Mouse (Mus musculus) intestine, embryonic 16.5 days (tissue): ENCODE data around the gene Echdc1. TPM values are rescaled to one million over a fixed set of nuclear protein-coding genes. Genes with fewer than 3 reads are reported as not detected.

Experiments
- ATAC-seq: fragments of 200-750 bp; cut with Nextera tagmentation; 2 replicates; pipeline ENCODE4 v1.8.0; 2017; ENCODE audit warnings: moderate TSS enrichment, moderate library complexity
- H3K27ac ChIP-seq: fragments of 300-500 bp; sonication (generic); 2 replicates; pipeline ENCODE4 v1.5.1; 2014; ENCODE audit warnings: mild to moderate bottlenecking, low read length
- H3K27me3 ChIP-seq: fragments of 300-500 bp; sonication (generic); replicated peaks from 2 replicates; pipeline ENCODE4 v1.6.1; 2014; ENCODE audit warnings: low read length, control low read depth, mixed read lengths; ENCODE audit not compliant: control insufficient read depth, insufficient read depth
- H3K36me3 ChIP-seq: fragments of 300-500 bp; sonication (generic); 2 replicates; pipeline ENCODE4 v1.6.1; 2014; ENCODE audit warnings: low read length, control low read depth; ENCODE audit not compliant: control insufficient read depth, insufficient read depth
- H3K4me1 ChIP-seq: fragments of 300-500 bp; sonication (generic); 2 replicates; pipeline ENCODE4 v1.6.1; 2014; ENCODE audit warnings: low read length, control low read depth, mixed read lengths; ENCODE audit not compliant: control insufficient read depth, insufficient read depth
- H3K4me2 ChIP-seq: fragments of 300-500 bp; sonication (generic); 2 replicates; pipeline ENCODE4 v1.6.1; 2014; ENCODE audit warnings: low read depth, low read length, control low read depth
- H3K4me3 ChIP-seq: fragments of 300-500 bp; sonication (generic); 2 replicates; pipeline ENCODE4 v1.5.1; 2014; ENCODE audit warnings: mild to moderate bottlenecking, low read length
- H3K9ac ChIP-seq: fragments of 300-500 bp; sonication (generic); 2 replicates; pipeline ENCODE4 v1.6.1; 2014; ENCODE audit warnings: low read depth, low read length
- H3K9me3 ChIP-seq: fragments of 300-500 bp; sonication (generic); 2 replicates; pipeline ENCODE4 v1.6.1; 2016; ENCODE audit warnings: low read length, control low read depth; ENCODE audit not compliant: control insufficient read depth
- WGBS: fragments of 180-500 bp; shearing (Covaris S2); extraction: QIAGEN DNeasy Blood & Tissue Kit; methylation state at CpG from one replicate; pipeline ENCODE4 v1.1.7; 2014; 5-methylcytosine and 5-hydroxymethylcytosine counted together
- polyA plus RNA-seq: library from polyadenylated mRNA; unstranded; fragments of >200 nt; fragmentation: Nextera tagmentation; extraction: Ambion mirVana; gene quantifications from 2 replicates; pipeline ENCODE4 v1.2.1, GENCODE M21; 2015

The Echdc1 gene
- 45.6 and 49.3 TPM in 2 replicates for polyA plus RNA-seq

DNA sequence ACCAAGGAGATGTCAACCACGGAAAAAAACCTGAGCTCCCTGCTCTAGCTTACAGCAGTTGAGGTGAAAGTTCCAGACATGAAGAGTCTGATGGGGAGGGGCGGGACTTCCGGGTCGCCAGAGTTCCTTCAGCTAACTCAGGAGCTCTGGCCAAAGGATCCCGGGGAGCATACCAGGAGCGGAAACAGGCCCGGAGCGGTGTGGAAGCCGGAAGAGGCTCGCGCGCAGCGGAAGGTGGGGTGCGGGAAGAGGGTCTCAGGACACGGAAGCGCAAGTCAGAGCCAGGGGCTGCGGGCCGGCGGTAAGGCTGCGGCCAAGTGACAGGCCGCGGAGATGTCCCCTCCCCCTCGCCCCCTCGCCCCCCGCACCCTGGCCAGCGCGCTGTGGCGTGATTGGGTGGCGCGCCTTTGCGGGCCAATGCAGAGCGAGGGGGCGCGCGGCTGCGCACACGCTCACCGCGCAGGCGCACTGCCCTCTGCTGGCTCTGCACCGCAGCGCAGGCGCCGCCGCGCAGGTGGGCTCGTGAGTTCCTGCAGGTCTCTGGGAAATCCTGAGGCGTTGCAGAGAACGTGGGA, at the start of gene Echdc1:
Echdc1 (plus strand) TSS at position 103 of the 575 bp plus-strand sequence.
- H3K4me3 ChIP-seq, result peak within 1 kb of the TSS; percentile 73
- H3K4me1 ChIP-seq, result peaks cover 3% of the 10 kb centered on the region; the same call in 1 of the 2 replicates
- peak within 1 kb of the TSS; percentile 90 for H3K9ac ChIP-seq
- no peaks in the 10 kb centered on the region for H3K27me3 ChIP-seq
- 0% methylated on average over 44 of the region's 49 CpGs for WGBS
- H3K9me3 ChIP-seq, result no peaks in the 10 kb centered on the region
- peak within 1 kb of the TSS; percentile 89 for H3K27ac ChIP-seq
- ATAC-seq, result peak; percentile 99
- H3K36me3 ChIP-seq, result no peaks in the 10 kb centered on the region
- H3K4me2 ChIP-seq, result peak within 1 kb of the TSS; percentile 67

DNA sequence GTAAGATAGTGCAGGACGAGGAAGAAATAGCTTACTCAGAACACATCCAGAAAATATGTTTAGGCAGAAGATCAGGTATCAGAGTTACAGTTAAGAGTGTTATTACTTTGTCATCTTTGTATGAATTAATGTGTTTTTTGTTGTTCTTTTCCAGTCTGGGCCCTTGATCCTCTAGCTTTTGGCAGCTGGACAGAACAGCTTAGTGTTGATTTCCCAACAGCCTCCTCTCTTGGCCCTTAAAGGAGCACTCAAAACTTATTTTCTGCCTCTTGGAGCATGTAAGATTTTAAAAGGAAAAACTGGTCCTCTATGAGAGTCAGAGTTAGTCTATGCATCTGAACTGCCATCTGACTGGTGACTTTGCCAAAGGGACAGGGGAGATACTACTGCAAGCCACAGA, 31.2 kb upstream of the Echdc1 start:
- Histone ChIP-seq H3K36me3 (no peaks in the 10 kb centered on the region), H3K9me3 (no peaks in the 10 kb centered on the region), H3K4me1 (no peaks in the 10 kb centered on the region), H3K4me3 (no peak overlapping the region), H3K4me2 (no peak overlapping the region), H3K9ac (no peak overlapping the region), H3K27ac (no peak overlapping the region), H3K27me3 (no peaks in the 10 kb centered on the region)
- whole genome bisulfite sequencing, result 67% methylated on average over 1 of the region's 1 CpGs
- no peak for ATAC-seq

DNA sequence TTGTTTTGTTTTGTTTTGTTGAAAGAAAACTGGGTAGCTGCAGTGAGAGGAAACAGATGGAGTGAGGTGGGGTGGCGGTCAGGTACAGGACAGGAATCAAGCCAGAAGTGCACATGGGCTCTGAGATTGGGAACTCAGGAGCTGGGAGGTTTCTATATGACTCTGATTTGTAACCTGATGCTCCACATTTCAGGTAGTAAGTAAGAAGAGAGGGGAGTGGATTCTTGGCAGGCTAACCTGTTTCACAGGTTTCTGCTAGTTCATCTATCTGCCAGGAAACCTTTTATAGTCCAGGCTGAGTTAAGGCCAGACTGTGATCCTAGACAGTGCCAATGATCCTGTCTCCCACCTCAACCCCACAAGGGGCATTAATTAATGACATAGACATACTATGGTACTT, 27.2 kb upstream of the Echdc1 start:
- H3K27me3 ChIP-seq, result no peaks in the 10 kb centered on the region
- no peak overlapping the region for H3K4me3 ChIP-seq
- H3K27ac ChIP-seq, result no peak overlapping the region
- no peaks in the 10 kb centered on the region for H3K36me3 ChIP-seq
- no peaks in the 10 kb centered on the region for H3K4me1 ChIP-seq
- ATAC-seq, result peak; percentile 69; the same call in 1 of the 2 replicates
- no peaks in the 10 kb centered on the region for H3K9me3 ChIP-seq
- no peak overlapping the region for H3K9ac ChIP-seq
- 61% methylated on average over 1 of the region's 1 CpGs for WGBS
- no peak overlapping the region for H3K4me2 ChIP-seq

DNA sequence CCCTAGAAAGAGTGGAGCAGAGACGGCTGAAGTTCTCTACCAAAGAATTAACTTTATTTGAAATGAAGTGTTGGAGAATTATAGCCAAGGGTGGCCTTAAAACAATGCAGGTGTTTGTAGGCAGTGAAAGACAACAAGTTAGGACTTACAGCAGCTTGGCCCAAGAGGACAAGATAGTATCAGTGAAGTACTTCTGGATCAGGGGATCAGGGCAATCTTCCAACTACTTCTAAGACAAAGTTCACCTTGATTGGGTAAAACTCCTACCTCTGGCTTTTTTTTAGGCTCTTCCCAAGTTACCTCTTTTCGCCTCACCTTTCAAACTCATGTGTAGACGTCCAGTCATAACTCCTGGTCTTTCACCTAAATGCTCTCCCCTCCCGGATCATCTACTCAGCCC, 10.7 kb upstream of the Echdc1 start:
- no peak overlapping the region for H3K9ac ChIP-seq
- H3K27me3 ChIP-seq, result no peaks in the 10 kb centered on the region
- H3K36me3 ChIP-seq, result no peaks in the 10 kb centered on the region
- H3K27ac ChIP-seq, result no peak overlapping the region
- 92% methylated on average over 4 of the region's 4 CpGs for WGBS
- no peaks in the 10 kb centered on the region for H3K9me3 ChIP-seq
- ATAC-seq, result no peak
- H3K4me1 ChIP-seq, result no peaks in the 10 kb centered on the region
- no peak overlapping the region for H3K4me3 ChIP-seq
- no peak overlapping the region for H3K4me2 ChIP-seq

DNA sequence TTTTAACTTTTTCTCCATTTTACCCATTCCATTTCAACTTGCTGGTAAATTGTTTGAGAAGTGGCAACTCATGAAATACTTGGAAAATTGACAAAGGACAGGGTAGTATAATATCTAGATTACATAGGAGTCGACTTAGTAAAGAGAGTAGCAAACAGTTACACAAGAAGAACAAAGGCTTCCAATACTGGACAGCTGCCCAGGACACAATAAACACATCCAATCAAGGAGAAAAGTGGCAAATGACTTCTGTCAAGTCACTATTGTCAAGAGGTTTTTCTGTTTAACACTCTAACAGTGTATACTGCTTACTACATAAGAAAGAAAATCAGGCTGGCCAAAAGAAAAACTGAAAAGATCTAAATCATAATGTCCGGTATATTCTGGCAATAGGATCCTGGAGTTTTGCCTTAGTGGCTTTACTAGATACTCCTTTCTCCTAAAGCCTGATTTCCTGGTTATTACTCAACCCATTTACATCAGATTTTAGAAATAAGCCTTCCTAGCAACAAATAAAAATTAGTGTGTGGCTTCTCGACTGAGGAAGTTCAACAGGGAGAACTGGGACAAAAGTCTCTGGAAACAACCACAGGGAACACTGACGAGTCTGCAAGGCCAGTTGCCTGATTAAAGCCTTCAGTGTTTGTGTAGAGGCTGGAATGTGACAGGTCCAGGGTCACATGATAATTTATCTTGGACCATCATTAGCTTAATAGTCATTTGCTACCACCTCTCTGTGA, 1.3 kb upstream of the Echdc1 start:
- Histone ChIP-seq H3K4me1 (peaks cover 3% of the 10 kb centered on the region; the same call in 1 of the 2 replicates), H3K27me3 (no peaks in the 10 kb centered on the region), H3K36me3 (no peaks in the 10 kb centered on the region), H3K27ac (no peak overlapping the region), H3K9me3 (no peaks in the 10 kb centered on the region), H3K4me2 (0 out of 2 replicates have a peak overlapping the region, but pooled peaks have one; percentile 9), H3K4me3 (no peak overlapping the region), H3K9ac (no peak overlapping the region)
- 68% methylated on average over 4 of the region's 4 CpGs for WGBS
- no peak for ATAC-seq

DNA sequence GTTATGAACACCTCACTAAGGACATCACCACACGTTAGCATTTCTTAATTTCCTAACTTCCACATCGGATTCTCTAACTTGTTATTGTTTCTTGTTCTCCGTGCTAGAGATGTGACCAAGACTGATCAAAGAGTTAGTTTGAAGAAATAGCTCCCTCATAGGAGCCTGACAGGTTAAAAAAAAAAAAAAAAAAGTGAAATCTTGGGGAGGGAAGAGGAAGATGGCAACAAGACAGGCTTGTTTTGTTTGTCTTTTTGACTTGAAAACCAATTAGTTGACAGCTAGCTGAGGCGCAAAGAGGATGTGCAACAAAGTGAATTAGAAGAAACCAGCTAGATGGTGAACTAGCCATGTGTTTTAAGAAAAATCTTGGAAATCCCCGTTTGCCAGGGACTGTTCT, 939 bp downstream of the Echdc1 start:
- H3K9ac ChIP-seq, result peak overlapping the region; percentile 90; the same call in 1 of the 2 replicates
- H3K36me3 ChIP-seq, result no peaks in the 10 kb centered on the region
- no peak for ATAC-seq
- peak overlapping the region; percentile 67 for H3K4me2 ChIP-seq
- no peaks in the 10 kb centered on the region for H3K9me3 ChIP-seq
- no peak overlapping the region for H3K27ac ChIP-seq
- H3K4me3 ChIP-seq, result peak overlapping the region; percentile 73
- H3K27me3 ChIP-seq, result no peaks in the 10 kb centered on the region
- peaks cover 3% of the 10 kb centered on the region; the same call in 1 of the 2 replicates for H3K4me1 ChIP-seq
- 32% methylated on average over 5 of the region's 5 CpGs for WGBS

DNA sequence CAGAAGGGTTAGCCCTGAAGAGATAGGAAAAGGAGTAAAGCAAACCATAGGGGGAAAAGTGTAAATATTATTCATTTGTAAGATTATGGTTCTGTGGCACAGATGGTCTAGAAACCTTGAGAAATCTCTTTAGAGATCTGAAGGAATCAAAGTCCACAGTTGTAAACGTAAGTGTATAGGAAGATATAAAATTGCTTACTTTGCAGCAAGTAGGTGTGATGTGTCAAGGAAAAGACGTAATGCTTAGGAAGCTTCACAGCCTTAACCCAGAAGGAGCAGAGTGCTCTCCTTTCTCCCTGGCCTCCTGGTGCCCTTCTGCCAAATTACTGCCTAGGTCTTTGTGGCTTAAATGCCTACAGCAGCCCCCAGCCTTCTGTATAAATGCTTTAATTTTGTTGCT, 11.9 kb downstream of the Echdc1 start:
- Histone ChIP-seq H3K4me3 (no peak overlapping the region), H3K9me3 (no peaks in the 10 kb centered on the region), H3K4me1 (no peaks in the 10 kb centered on the region), H3K27me3 (no peaks in the 10 kb centered on the region), H3K36me3 (no peaks in the 10 kb centered on the region), H3K4me2 (no peak overlapping the region), H3K9ac (no peak overlapping the region), H3K27ac (no peak overlapping the region)
- ATAC-seq, result peak; percentile 90
- 64% methylated on average over 2 of the region's 2 CpGs for WGBS

DNA sequence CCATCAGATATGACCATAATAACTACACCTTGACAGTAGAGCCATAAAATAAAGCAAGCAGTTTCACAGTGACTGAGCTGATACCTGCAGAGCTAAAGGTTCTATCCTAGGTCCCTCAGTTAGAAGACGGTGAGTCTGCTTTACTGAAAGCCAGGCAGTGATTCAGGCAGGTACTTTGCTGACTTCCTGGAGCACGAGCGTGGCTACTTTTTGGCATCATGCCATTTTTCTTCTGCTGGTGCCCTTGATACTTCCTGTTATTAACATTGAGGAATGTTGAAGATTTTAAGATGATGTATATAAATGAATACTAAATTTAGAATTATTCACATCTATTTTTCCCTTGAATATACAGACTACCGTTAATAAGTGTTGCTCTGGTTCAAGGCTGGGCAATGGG, 20.9 kb downstream of the Echdc1 start:
- no peaks in the 10 kb centered on the region for H3K27me3 ChIP-seq
- H3K36me3 ChIP-seq, result no peaks in the 10 kb centered on the region
- peak; percentile 48; the same call in 1 of the 2 replicates for ATAC-seq
- H3K4me3 ChIP-seq, result no peak overlapping the region
- 33% methylated on average over 4 of the region's 4 CpGs for WGBS
- no peaks in the 10 kb centered on the region for H3K9me3 ChIP-seq
- no peaks in the 10 kb centered on the region for H3K4me1 ChIP-seq
- no peak overlapping the region for H3K9ac ChIP-seq
- H3K27ac ChIP-seq, result no peak overlapping the region
- no peak overlapping the region for H3K4me2 ChIP-seq

DNA sequence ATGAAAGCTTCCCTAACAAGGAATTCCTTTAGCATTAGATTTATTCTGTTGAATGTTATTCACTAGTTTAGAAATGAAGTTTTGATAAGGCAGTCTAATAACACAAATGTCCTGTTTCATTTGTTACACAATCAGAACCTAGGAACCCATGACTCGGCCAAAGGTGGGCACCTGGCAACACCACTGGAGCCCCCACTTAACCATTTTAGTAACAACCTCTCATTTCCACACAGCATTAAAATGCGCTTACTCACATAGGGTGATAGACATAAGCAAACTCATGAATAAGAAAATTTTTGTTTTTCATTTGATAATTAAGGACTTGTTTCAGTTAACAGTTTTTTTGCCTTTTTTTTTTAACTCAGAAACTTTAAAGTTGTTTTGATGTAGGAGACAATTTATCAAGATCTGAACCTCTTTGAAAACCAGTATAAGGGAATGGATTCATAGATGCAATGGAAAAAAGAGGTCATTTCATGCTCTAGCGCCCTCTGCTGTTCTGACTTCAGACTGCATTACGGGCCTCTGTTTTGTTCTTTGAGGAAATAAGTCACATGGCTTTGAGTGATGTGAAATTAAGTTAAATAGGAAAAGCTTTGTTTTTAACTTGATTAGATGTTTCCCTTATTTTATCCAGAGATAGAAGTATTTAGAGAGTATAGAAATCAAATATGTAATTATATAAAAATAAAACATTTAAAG, 25.5 kb downstream of the Echdc1 start:
- peak; percentile 62; the same call in 1 of the 2 replicates for ATAC-seq
- Histone ChIP-seq H3K4me1 (no peaks in the 10 kb centered on the region), H3K27me3 (no peaks in the 10 kb centered on the region), H3K9me3 (no peaks in the 10 kb centered on the region), H3K4me3 (no peak overlapping the region), H3K36me3 (peaks cover 1% of the 10 kb centered on the region; the same call in 1 of the 2 replicates), H3K9ac (no peak overlapping the region), H3K27ac (no peak overlapping the region), H3K4me2 (no peak overlapping the region)
- WGBS, result 56% methylated on average over 4 of the region's 4 CpGs
